Mouse (Mus musculus) testis, postnatal 10 days (tissue): ENCODE data around the gene Mpp3.

Source experiments
- DNase-seq: peaks from one replicate; pipeline ENCODE4 v3.0.0; 2021; ENCODE audit warnings: low spot score

The Mpp3 gene

DNA sequence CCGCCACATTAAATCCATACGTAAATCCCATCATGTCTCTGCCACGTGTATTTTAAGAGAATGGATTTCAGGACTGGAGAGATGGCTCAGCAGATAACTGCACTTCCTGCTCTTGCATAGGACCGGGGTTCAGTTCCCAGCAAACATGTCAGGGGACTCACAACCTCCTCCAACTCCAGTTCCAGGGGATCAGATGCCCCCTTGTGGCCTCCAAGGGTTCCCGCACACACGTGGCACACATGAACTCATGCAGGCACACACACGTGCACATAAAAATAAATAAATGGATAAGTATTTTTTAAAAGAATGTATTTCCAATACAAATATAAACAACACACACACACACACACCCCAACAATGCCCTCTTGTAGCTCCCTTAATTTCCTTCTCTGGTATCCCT, 51.3 kb downstream of the Mpp3 start:
- no peak for DNase-seq

DNA sequence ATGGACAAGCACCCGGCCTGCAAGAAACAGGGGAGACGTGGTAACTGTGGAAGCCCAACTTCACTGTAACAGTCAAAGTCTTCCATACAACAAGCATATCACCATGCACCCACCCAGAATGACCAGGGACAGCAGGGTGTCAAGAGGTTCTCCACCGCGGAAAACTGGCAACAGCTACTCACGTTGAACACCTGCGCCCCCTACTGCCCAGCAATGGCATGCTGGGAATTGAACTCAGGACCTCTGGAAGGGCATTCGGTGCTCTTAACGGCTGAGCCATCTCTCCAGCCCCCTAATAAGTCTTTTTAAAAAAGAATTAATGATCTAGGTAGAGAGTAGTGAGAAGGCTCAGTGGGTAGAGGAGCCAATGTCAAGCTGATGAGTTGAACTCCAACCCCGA, 53.3 kb downstream of the Mpp3 start:
- DNase-seq = peak; percentile 68

DNA sequence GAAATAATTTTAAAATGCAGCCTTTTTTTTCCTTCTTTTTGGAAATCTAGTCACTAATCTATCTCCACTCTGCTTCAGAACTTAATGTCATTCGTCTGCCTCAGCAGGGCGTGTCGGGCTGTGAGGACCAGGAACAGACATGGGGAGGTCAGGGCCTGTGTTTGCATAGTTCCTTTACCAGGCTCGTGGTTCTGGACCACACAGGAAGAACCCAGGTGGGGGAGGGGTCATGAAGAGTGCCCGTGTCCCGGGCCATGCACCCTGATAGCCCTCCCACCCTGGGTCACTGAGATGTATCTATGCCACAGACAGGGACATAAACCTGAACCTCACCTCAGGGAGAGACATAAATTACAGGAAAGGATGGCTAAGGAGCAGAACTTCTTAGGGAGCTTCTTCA, 54.1 kb downstream of the Mpp3 start:
- no peak for DNase-seq

GRCm38 (mm10) chr11:101973496-101973895, 54.8 kb downstream of the Mpp3 start:
- no peak for DNase-seq

DNA sequence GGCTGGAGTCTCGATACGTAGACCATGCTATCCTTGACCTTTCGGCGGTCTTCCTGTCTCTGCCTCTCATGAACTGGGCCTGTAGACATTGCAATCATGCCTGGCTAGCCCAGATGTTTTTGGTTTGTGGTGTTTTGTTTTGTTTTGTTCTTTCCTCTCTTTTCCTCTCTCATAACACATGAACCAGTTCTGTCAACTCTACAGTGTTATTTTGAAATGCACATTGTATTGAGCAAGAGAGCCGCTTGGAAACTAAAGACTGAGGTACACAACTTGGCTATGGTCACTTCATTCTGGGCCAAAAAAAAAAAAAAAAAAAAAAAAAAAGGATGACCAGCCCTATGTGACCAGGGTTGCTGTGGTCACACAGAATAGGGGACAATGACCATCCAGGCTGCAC, 55.6 kb downstream of the Mpp3 start:
- DNase-seq = no peak

DNA sequence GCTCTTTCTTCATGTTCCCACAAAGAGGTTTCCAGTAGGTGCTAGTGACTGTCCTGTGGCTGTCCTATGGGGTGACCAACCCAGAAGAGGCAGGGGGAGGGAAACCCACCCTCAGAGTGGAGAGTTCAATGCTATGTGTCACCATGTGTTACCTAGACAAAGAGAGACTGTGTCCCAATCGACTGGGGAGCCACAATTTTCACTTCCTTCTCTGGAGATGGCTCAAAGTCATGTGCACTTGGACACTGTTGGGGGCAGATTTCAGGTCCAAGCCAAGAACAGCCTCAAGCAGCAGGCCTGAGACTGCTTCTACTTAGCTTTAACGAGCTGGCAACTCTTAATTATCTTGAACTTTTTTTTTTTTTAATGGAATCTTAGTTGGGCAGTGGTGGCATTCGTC, 56.2 kb downstream of the Mpp3 start:
- DNase-seq = no peak

GRCm38 (mm10) chr11:101971410-101971809, 56.9 kb downstream of the Mpp3 start:
- DNase-seq = peak; percentile 71

- no peak for DNase-seq
These were observed 58.4 kb downstream of the Mpp3 start for GRCm38 (mm10) chr11:101969835-101970234.

DNA sequence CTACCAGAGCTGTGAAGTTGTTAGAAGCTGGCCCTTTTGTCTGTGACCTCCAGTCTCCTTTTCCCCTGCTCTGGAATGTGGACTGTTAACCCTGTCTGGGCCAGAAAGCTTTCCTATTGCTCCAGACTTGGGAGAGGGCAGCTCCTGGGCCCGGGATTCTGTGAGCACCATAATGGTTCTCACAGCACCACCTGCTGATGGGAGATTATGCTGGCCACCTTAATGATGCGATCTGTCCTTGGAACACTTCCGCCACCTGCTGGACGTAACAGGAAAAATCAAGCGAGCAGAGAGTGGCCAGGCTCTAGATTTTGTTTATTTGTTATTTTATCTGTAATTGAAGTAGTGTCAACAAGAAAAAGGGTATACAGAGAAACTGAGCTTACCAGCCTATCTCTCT, 59.5 kb downstream of the Mpp3 start:
- DNase-seq = peak; percentile 88

- peak; percentile 38 for DNase-seq
These were observed 60.0 kb downstream of the Mpp3 start for GRCm38 (mm10) chr11:101968311-101968710.

- DNase-seq = no peak
These were observed 61.2 kb downstream of the Mpp3 start, which contains the start of gene Sost for GRCm38 (mm10) chr11:101966965-101967614. Sost (minus strand) TSS chr11:101967015.

DNA sequence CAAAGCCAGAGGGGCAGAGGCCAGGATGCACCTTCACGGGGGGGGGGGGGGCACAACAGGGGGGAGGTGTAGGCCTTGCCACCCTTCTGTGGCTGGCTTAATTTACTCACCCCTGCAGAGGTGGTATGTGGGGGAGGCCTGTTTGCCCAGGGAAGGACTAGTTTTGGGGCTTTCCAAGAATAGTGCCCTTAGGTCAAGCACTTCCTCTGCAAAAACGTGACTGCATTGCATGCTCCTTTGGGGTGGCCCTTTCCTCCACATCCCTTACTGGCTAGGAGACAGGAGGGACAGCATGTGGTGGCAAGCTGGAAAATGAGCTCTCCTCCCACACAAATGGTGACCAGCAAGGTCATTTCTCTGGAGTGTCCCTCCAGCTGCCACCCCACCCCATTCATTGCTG, 62.7 kb downstream of the Mpp3 start:
- no peak for DNase-seq

DNA sequence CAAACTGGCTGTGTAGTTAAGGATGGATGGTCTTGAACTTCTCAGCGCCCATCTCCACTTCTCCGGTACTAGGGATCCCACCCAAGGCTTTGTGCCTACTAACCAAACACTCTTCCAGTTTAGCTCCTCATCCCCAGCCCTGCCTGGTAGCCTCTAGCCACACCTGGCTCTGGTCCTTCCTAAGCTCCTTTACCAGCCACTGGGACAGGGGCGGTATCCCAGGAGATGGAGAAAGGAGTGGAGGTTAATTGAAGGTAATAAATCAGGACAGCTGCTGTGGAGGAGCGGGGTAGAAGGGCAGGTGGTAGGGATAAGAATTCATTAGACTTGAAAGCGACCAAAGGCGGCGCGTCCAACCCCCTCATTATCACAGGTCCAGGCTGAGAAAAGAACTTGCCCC, 63.6 kb downstream of the Mpp3 start:
- no peak for DNase-seq

- DNase-seq = peak; percentile 60
These were observed 64.6 kb downstream of the Mpp3 start for GRCm38 (mm10) chr11:101963473-101964291.

GRCm38 (mm10) chr11:101963043-101963442, 65.2 kb downstream of the Mpp3 start:
- DNase-seq = no peak

DNA sequence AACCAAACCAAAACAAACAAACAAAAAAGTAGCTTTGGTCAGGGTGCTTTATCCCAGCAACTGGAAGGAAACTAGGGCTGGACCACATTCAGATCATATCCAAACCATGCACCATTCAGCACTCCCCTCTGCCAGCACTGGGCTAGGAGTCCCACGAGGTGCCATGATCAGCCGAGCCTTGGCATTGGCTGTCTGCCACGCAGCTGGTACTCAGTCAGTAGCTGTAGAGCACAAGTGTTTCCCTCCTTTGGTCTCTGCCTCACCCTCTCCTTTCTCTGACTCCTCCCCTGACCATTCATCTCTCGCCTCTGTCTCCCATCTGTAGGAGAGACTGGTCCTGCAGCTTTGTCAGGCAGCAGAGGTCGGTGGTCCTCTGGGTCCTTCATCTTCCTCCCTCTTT, 70.8 kb downstream of the Mpp3 start:
- DNase-seq = no peak

- no peak for DNase-seq
These were observed 74.8 kb downstream of the Mpp3 start for GRCm38 (mm10) chr11:101953441-101953840.

DNA sequence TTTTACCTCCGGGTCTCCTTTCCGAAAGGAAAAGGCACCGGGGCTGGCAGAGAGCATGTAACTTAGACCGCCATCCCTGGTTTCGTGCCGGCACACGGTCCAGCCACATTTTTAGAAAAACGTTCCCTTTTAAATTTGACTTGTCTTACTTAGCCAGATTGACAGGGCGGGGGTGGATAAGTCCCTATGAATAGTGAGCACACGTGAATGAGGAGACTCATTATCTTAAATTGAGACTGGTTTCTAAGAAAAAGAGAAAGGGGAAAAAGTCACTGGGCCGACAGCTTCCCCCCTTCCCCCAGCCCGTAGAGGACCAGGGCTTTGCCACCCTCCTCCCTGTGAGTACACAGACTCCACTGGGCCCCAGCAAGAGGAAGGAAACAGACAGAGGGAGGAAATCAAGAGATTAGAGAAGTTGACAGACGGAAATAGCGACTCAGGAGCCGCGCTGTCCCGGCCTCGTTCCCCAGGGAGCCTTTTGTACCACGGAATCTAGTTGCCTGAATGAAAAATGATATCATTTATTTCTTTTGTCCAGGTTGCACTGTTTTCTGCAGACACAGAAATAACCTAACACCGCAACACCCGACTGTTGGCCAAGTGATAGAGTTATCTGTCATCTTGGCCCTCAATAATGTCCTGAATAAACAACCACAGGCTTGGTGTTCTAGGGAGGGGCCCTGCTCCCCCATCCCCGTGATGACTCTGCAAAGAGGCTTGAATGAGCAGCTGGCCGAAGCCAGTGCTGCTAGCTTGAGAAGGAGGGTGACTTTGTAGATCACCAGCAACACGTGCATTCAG, 75.5 kb downstream of the Mpp3 start:
- no peak for DNase-seq

DNA sequence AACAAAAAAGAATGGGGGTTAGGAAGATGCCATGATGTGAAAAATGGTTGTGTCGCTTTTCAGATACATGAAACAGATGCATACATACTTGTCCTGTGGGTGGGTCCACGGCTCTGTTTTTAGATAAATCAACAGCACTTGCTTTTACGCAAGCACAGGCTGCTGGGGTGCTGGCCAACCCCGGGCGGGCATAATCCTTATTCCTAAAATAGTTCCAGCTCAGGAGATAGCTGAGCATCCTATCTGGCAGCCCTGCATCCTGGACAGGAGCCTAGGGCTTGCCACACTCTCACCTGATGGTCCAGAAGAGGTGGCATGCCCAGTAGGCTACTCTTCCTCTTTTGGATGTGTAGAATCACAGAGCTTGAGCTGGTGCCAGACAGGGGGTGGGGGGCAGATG, 78.2 kb downstream of the Mpp3 start:
- no peak for DNase-seq
